Mouse (Mus musculus) megakaryocyte, embryonic 14.5 days (primary cell): ENCODE results near the gene Rps6kb2.

Experiments used
- FLI1 ChIP-seq: IDR thresholded peaks from 2 replicates; pipeline ENCODE4 v1.6.1; 2012; ENCODE audit warnings: low read length, inconsistent platforms, mixed read lengths
- GATA1 ChIP-seq: IDR thresholded peaks from 3 replicates; pipeline ENCODE4 v1.6.1; 2012; ENCODE audit warnings: mixed read lengths, low read length, inconsistent platforms, borderline replicate concordance

- TF ChIP-seq GATA1 (no peak), FLI1 (no peak)
These were observed 34.0 kb upstream of the Rps6kb2 start for GRCm38 (mm10) chr19:4197180-4197579.
